Mouse (Mus musculus) olfactory bulb, adult 2 months (tissue): ENCODE measurements around the gene Gpatch8.

Source experiments
- CTCF ChIP-seq: fragments of 200-500 bp; IDR thresholded peaks from 2 replicates; pipeline ENCODE4 v1.5.1; 2012; ENCODE audit warnings: low read depth, mild to moderate bottlenecking, low read length, moderate library complexity; ENCODE audit not compliant: insufficient read depth
- POLR2A ChIP-seq: fragments of 200-500 bp; IDR thresholded peaks from 2 replicates; pipeline ENCODE4 v1.6.1; 2012; ENCODE audit warnings: mild to moderate bottlenecking, low read depth, low read length, moderate library complexity; ENCODE audit not compliant: insufficient read depth

- TF ChIP-seq POLR2A (no peak), CTCF (no peak)
These were observed 91.3 kb downstream of the Gpatch8 start for GRCm38 (mm10) chr11:102464901-102465300.
